Mouse (Mus musculus) v-Abl transformed pro-B cells (cell line): Measurements from ENCODE around the gene Bspry.

ENCODE experiments used
- in situ Hi-C, 2 experiments: fragments of 400-800 bp; cut with MboI; formaldehyde crosslinking; loops; one replicate each; pipeline ENCODE4 v1.15.1; 2025; ENCODE audit not compliant: unreplicated experiment in 2 of 2

Bspry gene

GRCm38 (mm10) chr4:62513998-62514506 is 34.2 kb downstream of the Bspry start:
- in situ Hi-C loops = loop anchor here (5.0 to 25.0 kb wide), 3 partner anchors 97 to 177 kb away; no protein-coding TSS in a partner anchor

GRCm38 (mm10) chr4:62514995-62515394 is 35.1 kb downstream of the Bspry start:
- in situ Hi-C loops = loop anchor here (5.0 to 25.0 kb wide), 3 partner anchors 98 to 178 kb away; no protein-coding TSS in a partner anchor

- in situ Hi-C loops = loop anchor here (5.0 to 25.0 kb wide), 2 partner anchors 98 to 178 kb away; no protein-coding TSS in a partner anchor
Observed at GRCm38 (mm10) chr4:62515490-62515889, 35.6 kb downstream of the Bspry start.

- in situ Hi-C loops = loop anchor here (5.0 to 25.0 kb wide), 2 partner anchors 99 to 179 kb away; no protein-coding TSS in a partner anchor
Observed at GRCm38 (mm10) chr4:62516079-62516478, 36.2 kb downstream of the Bspry start.

GRCm38 (mm10) chr4:62516579-62516978 is 36.7 kb downstream of the Bspry start:
- in situ Hi-C loops = loop anchor here (5.0 to 25.0 kb wide), 2 partner anchors 99 to 179 kb away; no protein-coding TSS in a partner anchor

GRCm38 (mm10) chr4:62517046-62517445 is 37.2 kb downstream of the Bspry start:
- in situ Hi-C loops = loop anchor here (5.0 to 25.0 kb wide), 2 partner anchors 100 to 180 kb away; no protein-coding TSS in a partner anchor

GRCm38 (mm10) chr4:62517538-62518415 is 37.9 kb downstream of the Bspry start:
- in situ Hi-C loops = loop anchor here (5.0 to 25.0 kb wide), 2 partner anchors 100 to 180 kb away; no protein-coding TSS in a partner anchor

GRCm38 (mm10) chr4:62518416-62519121 is 38.7 kb downstream of the Bspry start:
- in situ Hi-C loops = loop anchor here (5.0 to 25.0 kb wide), 2 partner anchors 101 to 181 kb away; no protein-coding TSS in a partner anchor

- in situ Hi-C loops = loop anchor here (5.0 to 25.0 kb wide), 2 partner anchors 102 to 182 kb away; no protein-coding TSS in a partner anchor
Observed at GRCm38 (mm10) chr4:62519122-62519848, 39.4 kb downstream of the Bspry start.

GRCm38 (mm10) chr4:62519849-62520233 is 40.0 kb downstream of the Bspry start, which contains the start of gene Alad:
Gene Alad, minus strand, starts transcription at chr4:62519918.
- in situ Hi-C loops = loop anchor here (5.0 to 25.0 kb wide), 2 partner anchors 103 to 183 kb away; no protein-coding TSS in a partner anchor

GRCm38 (mm10) chr4:62520892-62521400 is 41.1 kb downstream of the Bspry start:
- in situ Hi-C loops = loop anchor here in 1 of 2 experiments (25.0 kb wide), 1 partner anchor 184 kb away; no protein-coding TSS in a partner anchor

GRCm38 (mm10) chr4:62524651-62525488 is 45.0 kb downstream of the Bspry start, which contains the start of the genes Pole3 and 4933430I17Rik:
Gene Pole3, minus strand, starts transcription at chr4:62525068.
Gene 4933430I17Rik, plus strand, starts transcription at chr4:62525369.
- in situ Hi-C loops = loop anchor here in 1 of 2 experiments (25.0 kb wide), 1 partner anchor 188 kb away; no protein-coding TSS in a partner anchor

- in situ Hi-C loops = no loop called here
Observed at GRCm38 (mm10) chr4:62525489-62525811, 45.6 kb downstream of the Bspry start.

- in situ Hi-C loops = no loop called here
Observed at GRCm38 (mm10) chr4:62526256-62526655, 46.4 kb downstream of the Bspry start.

- in situ Hi-C loops = no loop called here
Observed at GRCm38 (mm10) chr4:62527655-62528054, 47.8 kb downstream of the Bspry start.

- in situ Hi-C loops = no loop called here
Observed at GRCm38 (mm10) chr4:62533729-62534128, 53.9 kb downstream of the Bspry start.

- in situ Hi-C loops = no loop called here
Observed at GRCm38 (mm10) chr4:62541802-62542201, 61.9 kb downstream of the Bspry start.

GRCm38 (mm10) chr4:62543782-62544181 is 63.9 kb downstream of the Bspry start:
- in situ Hi-C loops = no loop called here
